Mouse (Mus musculus): Measurements from ENCODE around the gene Pdcd7.
"Not testable (repeated sequence)": the region's sequence is repeated elsewhere in the genome, so short reads cannot be mapped to it uniquely, and the experiment has no call there.

The Pdcd7 gene

DNA sequence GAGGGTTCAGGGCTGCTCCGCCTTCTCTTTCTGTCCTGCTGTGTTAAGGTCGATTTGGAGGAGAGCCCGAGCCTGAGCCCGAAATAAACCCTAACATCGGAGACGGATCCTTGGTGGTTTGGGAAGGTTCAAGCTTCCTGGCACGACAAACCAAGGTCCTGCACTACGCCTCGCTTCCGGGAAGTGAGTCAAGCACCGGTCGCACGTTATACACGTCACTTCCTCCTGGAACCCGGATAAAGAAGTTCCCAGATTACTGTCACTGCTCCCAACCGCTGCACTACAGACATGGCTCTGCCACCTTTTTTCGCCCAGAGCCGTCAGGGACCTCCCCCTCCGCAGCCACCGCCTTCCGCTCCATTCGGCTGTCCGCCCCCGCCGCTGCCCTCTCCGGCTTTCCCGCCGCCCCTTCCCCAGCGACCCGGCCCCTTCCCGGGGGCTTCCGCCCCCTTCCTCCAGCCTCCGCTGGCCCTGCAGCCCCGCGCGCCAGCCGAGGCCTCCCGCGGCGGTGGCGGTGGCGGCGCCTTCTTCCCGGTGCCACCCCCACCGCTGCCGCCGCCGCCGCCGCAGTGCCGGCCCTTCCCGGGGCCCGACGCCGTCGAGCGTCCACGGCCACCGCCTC is at the start of gene Pdcd7:
TSS of gene Pdcd7 (plus strand) at position 251 of the 622 bp plus-strand sequence.
- peak; percentile 97 for DNase-seq (ENCODE audit: low spot score)

- no peak for DNase-seq (ENCODE audit: low spot score)
These were observed 48.8 kb upstream of the Pdcd7 start for GRCm38 (mm10) chr9:65297056-65297455.

DNA sequence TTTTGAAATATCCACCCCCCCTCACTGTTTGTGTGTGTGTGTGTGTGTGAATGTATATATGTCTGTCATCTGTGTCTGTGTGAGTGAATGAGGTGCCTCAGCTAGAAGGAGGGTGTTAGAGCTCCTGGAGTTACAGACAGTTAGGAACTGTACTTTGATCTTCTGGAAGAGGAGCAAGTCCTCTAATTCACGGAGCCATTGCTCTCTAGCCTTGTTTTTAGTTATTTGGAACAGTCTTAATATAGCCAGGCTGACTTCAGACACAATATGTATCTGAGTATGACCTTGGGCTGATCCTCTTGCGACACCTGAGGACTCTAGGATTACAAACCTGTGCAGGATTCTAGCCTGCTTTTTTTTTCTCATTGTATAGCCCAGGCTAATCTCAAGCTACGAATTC is 47.1 kb upstream of the Pdcd7 start:
- no peak for DNase-seq (ENCODE audit: low spot score)

GRCm38 (mm10) chr9:65299650-65300049 is 46.3 kb upstream of the Pdcd7 start:
- DNase-seq (ENCODE audit: low spot score), result no peak

DNA sequence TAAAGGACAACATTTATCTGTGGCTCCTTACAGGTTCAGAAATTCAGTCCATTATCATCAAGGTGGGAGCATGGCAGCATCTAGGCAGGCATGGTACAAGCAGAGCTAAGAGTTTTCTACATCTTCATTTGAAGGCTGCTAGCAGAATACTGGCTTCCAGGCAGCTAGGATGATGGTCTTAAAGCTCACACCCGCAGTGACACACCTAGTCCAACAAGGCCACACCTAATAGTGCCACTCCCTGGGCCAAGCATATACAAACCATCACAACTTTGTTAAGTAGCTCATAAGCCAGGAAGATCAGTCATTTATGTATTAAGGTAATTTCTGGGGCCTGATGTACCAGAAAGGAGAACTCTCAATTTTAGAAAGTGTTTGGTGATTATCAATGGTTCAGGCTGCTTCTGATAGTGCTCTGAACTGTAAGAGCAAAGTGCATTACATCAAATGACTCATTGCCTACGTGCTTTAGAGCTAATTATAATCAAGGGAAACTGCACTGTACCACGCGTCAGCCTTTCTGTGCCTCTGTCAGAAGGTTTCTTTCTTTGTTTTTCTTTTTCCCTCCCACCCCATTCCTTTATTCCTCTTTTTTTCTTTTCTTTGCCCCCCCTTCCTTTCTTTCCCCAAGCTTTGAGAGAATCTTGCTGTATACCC is 43.4 kb upstream of the Pdcd7 start:
- no peak for DNase-seq (ENCODE audit: low spot score)

- DNase-seq (ENCODE audit: low spot score), result no peak
These were observed 42.3 kb upstream of the Pdcd7 start for GRCm38 (mm10) chr9:65303586-65303985.

- DNase-seq (ENCODE audit: low spot score), result no peak
These were observed 41.6 kb upstream of the Pdcd7 start for GRCm38 (mm10) chr9:65304300-65304699.

DNA sequence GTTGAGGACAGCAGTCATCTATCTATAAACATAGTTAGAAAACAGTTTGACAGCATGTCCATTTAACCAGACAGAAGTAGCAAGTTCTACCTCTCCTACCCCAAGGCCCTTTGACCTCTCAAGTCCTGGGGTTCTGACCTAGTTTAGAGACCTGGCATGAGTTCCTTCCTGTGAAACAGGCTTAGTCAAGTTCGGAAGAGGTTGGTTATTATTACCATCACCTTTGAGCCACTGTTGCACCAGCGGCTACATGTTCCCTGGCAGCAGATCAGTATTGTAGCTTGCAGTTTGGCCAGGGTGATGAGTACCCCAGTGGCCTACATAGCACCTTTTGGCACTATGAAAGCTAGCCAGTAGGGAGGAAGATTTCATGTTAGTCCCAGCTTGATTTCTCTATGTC is 39.2 kb upstream of the Pdcd7 start:
- no peak for DNase-seq (ENCODE audit: low spot score)

- DNase-seq (ENCODE audit: low spot score), result no peak
These were observed 37.9 kb upstream of the Pdcd7 start for GRCm38 (mm10) chr9:65308011-65308410.

GRCm38 (mm10) chr9:65312669-65313357 is 33.1 kb upstream of the Pdcd7 start:
- DNase-seq (ENCODE audit: low spot score), result no peak

DNA sequence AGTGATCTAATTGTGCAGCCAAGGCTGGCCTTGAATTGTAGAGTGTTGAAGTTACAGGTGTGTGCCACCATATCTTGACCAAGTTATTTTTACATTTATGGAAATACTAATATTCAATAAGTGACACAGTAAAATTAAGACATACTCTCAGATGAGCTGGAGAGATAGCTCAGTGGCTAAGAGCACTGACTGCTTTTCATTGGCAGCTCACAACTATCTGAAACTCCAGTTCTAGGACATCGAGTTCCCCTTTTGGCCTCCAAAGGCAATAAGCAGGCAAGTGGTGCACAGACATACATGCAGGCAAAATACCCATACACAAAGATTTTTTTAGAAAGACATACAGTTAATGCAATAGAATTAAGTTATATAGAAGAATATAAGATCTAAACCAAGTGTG is 32.1 kb upstream of the Pdcd7 start:
- DNase-seq (ENCODE audit: low spot score), result no peak

DNA sequence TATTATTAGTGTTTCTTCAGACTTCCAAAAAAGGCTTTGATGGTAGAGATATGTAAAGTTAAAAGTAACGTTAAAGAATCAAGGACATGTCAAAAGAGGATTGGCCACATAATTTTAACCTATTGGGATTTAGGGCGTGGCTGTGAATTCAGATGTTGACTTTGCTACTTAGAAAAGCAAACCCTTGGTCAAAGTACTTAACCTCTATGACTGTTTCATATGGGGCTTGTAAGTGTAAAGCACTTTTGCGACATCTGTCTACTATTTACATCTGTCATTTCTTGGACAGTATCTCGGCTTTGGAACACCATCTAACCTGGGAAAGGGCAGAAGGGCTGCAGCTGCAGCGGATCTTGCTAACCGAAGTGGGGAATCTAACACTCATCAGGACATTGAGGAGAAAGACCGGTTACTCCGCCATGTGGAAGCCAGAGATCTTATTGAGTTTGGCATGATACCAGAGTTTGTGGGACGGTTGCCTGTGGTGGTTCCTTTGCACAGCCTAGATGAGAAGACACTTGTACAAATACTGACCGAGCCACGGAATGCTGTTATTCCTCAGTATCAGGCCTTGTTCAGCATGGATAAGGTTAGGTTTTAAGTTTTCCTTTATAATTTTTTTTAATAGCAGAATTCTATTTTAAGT is 23.5 kb upstream of the Pdcd7 start:
- DNase-seq (ENCODE audit: low spot score), result no peak

DNA sequence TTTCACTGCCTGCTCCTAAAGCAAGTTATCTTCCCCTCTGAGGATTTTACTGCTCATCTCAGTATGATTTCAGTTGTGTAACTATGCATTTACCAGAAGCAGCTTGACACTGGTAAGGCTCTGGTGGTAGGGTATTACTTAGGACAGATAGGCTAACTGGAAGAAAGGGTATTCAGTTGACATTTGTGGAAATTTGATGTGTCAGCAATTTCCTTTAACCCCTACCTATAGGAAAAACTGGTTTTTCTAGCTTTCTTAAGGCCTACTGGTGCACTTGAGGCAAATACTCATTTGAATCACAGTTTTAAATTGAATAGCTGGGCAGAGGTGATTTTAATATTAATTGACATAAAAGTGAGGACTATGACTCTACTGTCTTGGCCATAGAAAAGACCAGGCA is 19.9 kb upstream of the Pdcd7 start:
- DNase-seq (ENCODE audit: low spot score), result no peak

- DNase-seq (ENCODE audit: low spot score), result no peak
These were observed 18.5 kb upstream of the Pdcd7 start for GRCm38 (mm10) chr9:65327371-65327770.

DNA sequence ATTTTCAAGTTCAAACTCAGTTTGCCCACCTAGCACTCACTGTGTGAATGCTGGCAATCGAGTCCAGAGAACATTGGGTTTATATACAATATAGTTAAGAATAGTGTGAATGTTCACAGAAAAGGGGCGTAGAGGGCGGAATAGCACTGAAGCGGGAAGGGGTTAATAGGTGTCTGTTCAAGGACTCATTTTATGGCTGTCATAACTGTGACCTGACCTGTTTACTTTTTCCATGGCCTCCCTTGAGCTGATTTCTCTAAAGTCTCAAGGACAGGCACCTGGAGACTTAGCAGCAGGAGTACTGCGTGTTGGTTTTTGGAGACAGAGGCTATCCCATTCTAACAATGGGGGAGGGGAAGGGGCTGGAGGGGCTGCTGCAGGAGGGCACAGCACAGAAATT is 11.9 kb upstream of the Pdcd7 start:
- no peak for DNase-seq (ENCODE audit: low spot score)

DNA sequence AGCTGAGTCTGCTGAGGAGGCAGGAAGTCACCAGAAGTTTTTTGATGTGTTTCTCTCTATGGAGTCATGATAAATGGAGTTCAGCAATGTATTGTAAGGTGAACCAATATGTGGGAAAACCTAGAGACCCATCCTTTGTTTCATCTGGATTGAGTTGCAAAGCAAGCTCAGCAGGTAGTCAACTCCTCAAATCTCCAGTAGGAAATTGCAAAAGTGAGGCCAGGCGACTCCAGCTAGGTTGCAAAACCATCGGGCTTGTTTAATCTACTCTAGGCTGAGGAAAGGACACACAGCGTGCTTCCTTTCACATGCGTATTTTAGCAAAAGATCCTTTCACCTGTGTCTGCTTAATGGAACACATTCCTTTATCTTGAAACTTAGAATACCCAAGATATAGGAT is 6.8 kb upstream of the Pdcd7 start:
- DNase-seq (ENCODE audit: low spot score), result no peak

- no peak for DNase-seq (ENCODE audit: low spot score)
These were observed 5.5 kb upstream of the Pdcd7 start for GRCm38 (mm10) chr9:65340414-65340813.

DNA sequence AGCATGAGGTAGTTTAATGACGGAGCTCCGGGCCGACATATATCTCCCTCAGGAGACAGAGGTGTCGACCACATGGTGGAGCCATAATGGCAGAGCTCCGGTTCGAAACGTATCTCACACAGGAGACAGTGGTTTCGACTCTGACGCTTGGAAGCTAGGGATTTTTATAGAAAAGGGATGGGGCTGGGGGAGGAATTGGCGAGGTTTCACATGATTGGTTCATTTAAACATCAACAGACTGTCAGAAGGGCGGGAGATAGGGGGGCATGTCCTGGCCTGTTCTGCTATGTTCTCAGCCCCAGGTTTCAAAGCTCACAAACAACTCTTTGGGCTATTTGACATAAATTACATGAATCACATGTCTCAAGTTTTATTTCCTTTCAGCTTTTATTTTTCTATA is 465 bp upstream of the Pdcd7 start:
- not testable (repeated sequence) for DNase-seq (ENCODE audit: low spot score)

DNA sequence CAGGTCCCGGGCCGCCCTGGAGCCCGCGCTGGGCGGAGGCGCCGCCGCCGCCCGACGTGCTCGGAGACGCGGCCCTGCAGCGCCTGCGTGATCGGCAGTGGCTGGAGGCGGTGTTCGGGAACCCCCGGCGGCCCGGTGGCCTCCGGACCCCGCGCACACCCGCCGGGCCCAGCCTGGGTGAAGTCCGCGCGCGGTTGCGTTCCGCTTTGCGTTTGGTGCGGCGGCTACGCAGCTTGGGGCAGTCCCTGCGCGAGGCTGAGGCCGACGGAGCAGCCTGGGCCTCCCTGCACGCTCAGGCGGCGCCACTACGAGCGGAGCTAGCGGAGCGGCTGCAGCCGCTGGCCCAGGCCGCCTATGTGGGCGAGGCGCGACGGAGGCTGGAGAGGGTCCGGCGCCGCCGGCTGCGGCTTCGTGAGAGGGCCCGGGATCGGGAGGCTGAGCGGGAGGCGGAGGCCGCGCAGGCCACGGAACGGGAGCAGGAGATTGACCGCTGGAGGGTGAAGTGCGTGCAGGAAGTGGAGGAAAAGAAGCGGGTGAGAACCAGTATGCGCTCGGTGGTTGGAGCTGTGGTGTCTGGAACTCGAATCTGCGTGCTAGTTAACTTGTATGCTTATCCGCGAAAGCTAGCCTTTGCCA is 690 bp downstream of the Pdcd7 start:
- DNase-seq (ENCODE audit: low spot score), result peak; percentile 56

DNA sequence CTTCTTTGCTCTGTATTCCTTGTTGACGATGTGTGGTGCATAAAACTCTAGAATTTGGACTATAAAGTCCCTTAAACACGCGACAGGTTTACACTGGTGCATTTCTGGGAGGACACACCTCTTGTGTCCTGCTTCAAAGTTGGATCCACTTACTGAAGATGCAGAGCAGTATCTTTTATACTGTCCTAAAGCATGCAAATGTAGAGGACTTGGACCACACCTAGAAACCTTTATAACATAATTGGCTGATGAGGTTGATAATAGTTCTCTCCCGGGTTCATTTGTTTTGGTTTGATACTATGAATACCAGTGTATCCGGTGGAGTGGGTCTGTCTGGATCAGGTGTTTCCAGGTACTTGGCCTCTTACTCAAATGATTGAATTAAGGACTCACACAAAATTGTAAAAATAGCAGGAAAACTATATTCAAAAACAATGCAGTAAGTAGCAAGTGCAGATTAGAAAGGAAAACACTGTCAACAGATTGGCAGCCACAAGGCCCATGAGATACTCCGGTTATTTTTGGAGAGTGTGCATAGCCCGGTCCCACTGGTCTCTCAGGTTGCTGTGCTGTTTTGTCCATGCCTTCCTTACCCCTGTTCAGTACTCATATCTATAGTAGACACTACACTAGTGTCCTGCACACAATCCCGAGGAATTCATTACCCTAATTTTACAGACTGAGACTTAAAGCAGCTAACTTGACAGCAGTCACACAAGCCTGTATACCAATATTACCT is 1.4 kb downstream of the Pdcd7 start:
- DNase-seq (ENCODE audit: low spot score), result no peak

- DNase-seq (ENCODE audit: low spot score), result no peak
These were observed 7.3 kb downstream of the Pdcd7 start for GRCm38 (mm10) chr9:65353251-65353650.

GRCm38 (mm10) chr9:65356561-65356960 is 10.7 kb downstream of the Pdcd7 start:
- no peak for DNase-seq (ENCODE audit: low spot score)
